Mouse (Mus musculus): ENCODE measurements around the gene Ermp1.

DNA sequence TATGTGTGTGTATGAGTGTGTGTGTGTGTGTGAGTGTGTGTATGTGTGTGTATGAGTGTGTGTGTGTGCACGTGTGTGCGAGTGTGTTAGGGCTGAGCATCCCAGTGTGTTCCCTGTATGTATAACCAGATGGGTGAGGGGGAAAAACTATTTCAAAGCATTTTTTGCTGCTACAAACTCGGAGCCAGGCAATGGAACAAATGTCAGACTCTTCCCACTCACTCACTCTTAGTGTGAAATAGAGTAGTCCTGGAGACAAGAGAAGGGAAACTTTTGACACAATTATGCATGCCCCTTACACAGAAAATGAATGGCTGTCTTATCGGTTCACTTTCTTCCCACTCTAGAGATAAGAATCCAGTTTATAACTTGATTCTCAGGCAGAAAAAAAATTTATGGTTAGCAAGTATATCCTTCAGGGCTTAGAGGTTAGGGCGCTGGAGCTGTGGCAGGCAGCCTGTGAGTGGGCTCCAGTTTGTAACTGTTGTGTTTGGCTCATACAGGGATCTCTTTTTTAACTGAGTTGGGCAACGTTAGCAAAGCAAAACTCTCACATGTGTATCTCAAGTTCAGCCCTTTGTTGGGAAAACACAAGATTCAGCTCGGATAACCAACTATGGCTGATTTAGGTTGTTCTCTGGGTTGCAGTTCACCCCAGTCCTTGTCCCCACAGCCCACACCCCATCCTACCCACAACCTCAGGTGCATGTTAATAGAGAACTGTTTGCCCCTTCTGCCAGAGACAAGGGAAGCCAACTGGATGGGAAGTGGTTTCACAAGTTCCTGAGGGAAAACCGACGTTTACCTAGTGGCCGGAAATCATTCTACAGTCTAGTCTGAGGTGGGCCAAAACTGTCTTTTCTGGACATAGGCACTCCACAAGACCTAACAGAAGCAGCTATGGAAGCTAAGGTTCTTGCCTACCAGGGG lies 12.9 kb upstream of the Ermp1 start:
- TF ChIP-seq POLR2A (IDR thresholded peaks at IDR 0.05; ENCODE audit: borderline replicate concordance, low read depth, low read length) = no peak
- TF ChIP-seq CTCF (IDR thresholded peaks at IDR 0.05; ENCODE audit: low read depth, low read length) = no peak
